Mouse (Mus musculus) megakaryocyte progenitor cell, adult 5-6 weeks (primary cell): ENCODE results near the gene 2610528A11Rik. TPM values are rescaled to one million over a fixed set of nuclear protein-coding genes. Genes with fewer than 3 reads are reported as not detected.
"Not testable (repeated sequence)": the region's sequence is repeated elsewhere in the genome, so short reads cannot be mapped to it uniquely, and the experiment has no call there.

Experiments
- ATAC-seq: replicated peaks from 2 replicates; pipeline ENCODE4 v1.8.0; 2016; ENCODE audit warnings: mild to moderate bottlenecking, moderate TSS enrichment, inconsistent platforms; ENCODE audit not compliant: poor library complexity
- total RNA-seq, 2 experiments: library from RNA; stranded (forward) in 1 of 2; stranded (reverse) in 1 of 2; fragments of 157-497, 149-512 nt in 1 of 2; fragments of 200-1000 nt in 1 of 2; gene quantifications; 2 replicates each; pipeline versions ENCODE4 v1.2.3 to v1.2.4; 2015 to 2017

The 2610528A11Rik gene
- total RNA-seq (2015) (1.7 and 2.1 TPM in 2 replicates), total RNA-seq (2017) (1.5 TPM in 1 of 2 replicates, not detected in the other)

GRCm38 (mm10) chr14:37113922-37114321 is at the start of gene 2610528A11Rik:
2610528A11Rik (minus strand) TSS chr14:37114022.
- no peak for ATAC-seq

GRCm38 (mm10) chr14:37163277-37163956 is 49.6 kb upstream of the 2610528A11Rik start:
- ATAC-seq: peak; percentile 92

GRCm38 (mm10) chr14:37154391-37154790 is 40.6 kb upstream of the 2610528A11Rik start:
- no peak for ATAC-seq

- ATAC-seq: no peak
Measured at GRCm38 (mm10) chr14:37139051-37139710, 25.4 kb upstream of the 2610528A11Rik start.

GRCm38 (mm10) chr14:37137596-37137995 is 23.8 kb upstream of the 2610528A11Rik start:
- ATAC-seq: not testable (repeated sequence)

GRCm38 (mm10) chr14:37136110-37136509 is 22.3 kb upstream of the 2610528A11Rik start:
- no peak for ATAC-seq

- ATAC-seq: 0 out of 2 replicates have a peak, but pooled peaks have one; percentile 5
Measured at GRCm38 (mm10) chr14:37135671-37136070, 21.8 kb upstream of the 2610528A11Rik start.

- ATAC-seq: peak; percentile 96
Measured at GRCm38 (mm10) chr14:37135127-37135593, 21.3 kb upstream of the 2610528A11Rik start, which contains the start of gene Ghitm. Ghitm (minus strand) TSS chr14:37135272.

- peak; percentile 45 for ATAC-seq
Measured at GRCm38 (mm10) chr14:37134304-37135126, 20.7 kb upstream of the 2610528A11Rik start.

- ATAC-seq: peak; percentile 83
Measured at GRCm38 (mm10) chr14:37127652-37128051, 13.8 kb upstream of the 2610528A11Rik start.

GRCm38 (mm10) chr14:37119233-37119632 is 5.4 kb upstream of the 2610528A11Rik start:
- no peak for ATAC-seq

GRCm38 (mm10) chr14:37112931-37113330 is 891 bp downstream of the 2610528A11Rik start:
- no peak for ATAC-seq

GRCm38 (mm10) chr14:37111371-37111770 is 2.5 kb downstream of the 2610528A11Rik start:
- no peak for ATAC-seq

- ATAC-seq: no peak
Measured at GRCm38 (mm10) chr14:37110456-37110855, 3.4 kb downstream of the 2610528A11Rik start.

GRCm38 (mm10) chr14:37109975-37110374 is 3.8 kb downstream of the 2610528A11Rik start:
- ATAC-seq: no peak

- ATAC-seq: peak; percentile 57
Measured at GRCm38 (mm10) chr14:37109460-37109859, 4.4 kb downstream of the 2610528A11Rik start.

GRCm38 (mm10) chr14:37105846-37106245 is 8.0 kb downstream of the 2610528A11Rik start:
- no peak for ATAC-seq

- no peak for ATAC-seq
Measured at GRCm38 (mm10) chr14:37104747-37105146, 9.1 kb downstream of the 2610528A11Rik start.

- 0 out of 2 replicates have a peak, but pooled peaks have one; percentile 23 for ATAC-seq
Measured at GRCm38 (mm10) chr14:37102484-37102883, 11.3 kb downstream of the 2610528A11Rik start.

- no peak for ATAC-seq
Measured at GRCm38 (mm10) chr14:37101531-37101930, 12.3 kb downstream of the 2610528A11Rik start.

- peak; percentile 39 for ATAC-seq
Measured at GRCm38 (mm10) chr14:37097956-37098530, 15.8 kb downstream of the 2610528A11Rik start, which contains the start of gene Cdhr1. Cdhr1 (minus strand) TSS chr14:37098347.
